Mouse (Mus musculus) hindbrain, embryonic 12.5 days (tissue): Measurements from ENCODE around the gene Prodh2. TPM values are rescaled to one million over a fixed set of nuclear protein-coding genes. Genes with fewer than 3 reads are reported as not detected.

Source experiments
- ATAC-seq: fragments of 200-750 bp; cut with Nextera tagmentation; 2 replicates; pipeline ENCODE4 v1.8.0; 2017; ENCODE audit warnings: moderate TSS enrichment; ENCODE audit not compliant: low FRiP score
- H3K27ac ChIP-seq: fragments of 300-500 bp; sonication (generic); 2 replicates; pipeline ENCODE4 v1.5.1; 2016; ENCODE audit warnings: mild to moderate bottlenecking
- H3K27me3 ChIP-seq: fragments of 300-500 bp; sonication (generic); 2 replicates; pipeline ENCODE4 v1.6.1; 2016; ENCODE audit warnings: mild to moderate bottlenecking
- H3K36me3 ChIP-seq: fragments of 300-500 bp; sonication (generic); 2 replicates; pipeline ENCODE4 v1.6.1; 2016; ENCODE audit warnings: mild to moderate bottlenecking
- H3K4me1 ChIP-seq: fragments of 300-500 bp; sonication (generic); 2 replicates; pipeline ENCODE4 v1.6.1; 2016
- H3K4me2 ChIP-seq: fragments of 300-500 bp; sonication (generic); replicated peaks from 2 replicates; pipeline ENCODE4 v1.6.1; 2016; ENCODE audit warnings: mild to moderate bottlenecking
- H3K4me3 ChIP-seq: fragments of 300-500 bp; sonication (generic); 2 replicates; pipeline ENCODE4 v1.5.1; 2016; ENCODE audit warnings: mild to moderate bottlenecking
- H3K9ac ChIP-seq: fragments of 300-500 bp; sonication (generic); 2 replicates; pipeline ENCODE4 v1.6.1; 2016; ENCODE audit warnings: mild to moderate bottlenecking, moderate library complexity
- H3K9me3 ChIP-seq: fragments of 300-500 bp; sonication (generic); replicated peaks from 2 replicates; pipeline ENCODE4 v1.6.1; 2016; ENCODE audit warnings: mild to moderate bottlenecking
- WGBS: fragments of 180-500 bp; shearing (Covaris S2); methylation state at CpG from one replicate; pipeline ENCODE4 v1.1.7; 2016; 5-methylcytosine and 5-hydroxymethylcytosine counted together
- polyA plus RNA-seq: library from polyadenylated mRNA; unstranded; fragments of >200 nt; fragmentation: Nextera tagmentation; extraction: Ambion mirVana; gene quantifications from 2 replicates; pipeline ENCODE4 v1.2.1, GENCODE M21; 2016

Prodh2 gene
- polyA plus RNA-seq, 1 experiment from 2014 or later, result not detected

DNA sequence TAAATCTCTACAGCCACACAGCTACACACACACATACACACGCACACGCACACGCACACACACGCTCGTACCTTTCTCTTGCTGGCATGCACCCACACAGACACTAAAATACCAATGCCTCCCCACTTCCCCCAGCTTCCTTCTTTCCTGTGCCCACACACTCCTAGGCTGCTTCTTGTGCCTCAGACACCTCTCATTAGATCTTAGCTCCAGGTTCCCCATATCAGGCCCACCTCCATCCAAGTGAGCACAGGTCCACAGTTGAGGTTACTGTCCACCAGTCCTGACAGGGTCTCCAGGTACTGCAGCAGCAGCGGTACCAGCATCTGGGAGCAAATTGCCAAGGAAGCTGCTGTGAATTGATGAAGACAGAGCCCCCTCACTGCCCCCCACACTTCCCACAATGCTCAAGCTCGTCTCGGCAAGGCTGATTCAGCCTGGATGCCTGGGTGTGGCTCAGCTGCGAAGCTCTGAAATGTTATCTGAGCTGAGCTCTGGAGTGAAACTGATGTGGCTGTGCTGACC, 37.9 kb downstream of the Prodh2 start:
- H3K36me3 ChIP-seq, result peaks cover 64% of the 10 kb centered on the region
- H3K4me1 ChIP-seq, result peaks cover 43% of the 10 kb centered on the region

DNA sequence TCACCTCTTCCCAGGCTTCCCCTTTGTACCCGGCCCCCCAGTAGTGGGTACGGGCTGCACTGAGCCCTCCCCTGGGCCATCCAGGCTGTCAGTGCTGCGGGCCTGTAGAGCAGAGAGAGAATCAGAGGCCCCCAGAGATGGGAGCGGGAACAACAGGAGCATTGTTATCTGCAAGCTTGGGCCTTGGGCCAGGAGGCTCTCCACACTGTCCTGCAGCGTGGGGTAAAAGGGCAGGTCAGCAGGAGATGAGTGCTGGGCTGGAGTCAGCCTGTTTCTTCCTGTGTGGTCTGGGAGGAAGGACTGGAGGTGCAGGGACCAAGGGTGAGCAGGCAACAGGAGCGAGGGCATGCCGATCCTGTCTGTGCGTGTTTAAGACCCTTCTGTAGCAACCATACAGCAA, 39.5 kb downstream of the Prodh2 start:
- Histone ChIP-seq H3K9ac (peak overlapping the region; percentile 96), H3K27ac (peak overlapping the region; percentile 93; the same call in 1 of the 2 replicates), H3K9me3 (no peaks in the 10 kb centered on the region), H3K4me3 (peak overlapping the region; percentile 77), H3K4me2 (peak overlapping the region; percentile 83), H3K4me1 (peaks cover 34% of the 10 kb centered on the region), H3K27me3 (no peaks in the 10 kb centered on the region), H3K36me3 (peaks cover 48% of the 10 kb centered on the region)
- WGBS, result 6% methylated on average over 8 of the region's 8 CpGs
- ATAC-seq, result peak; percentile 21

More for the DNA sequence above, 37.9 kb downstream of the Prodh2 start:
- H3K27me3 ChIP-seq, result no peaks in the 10 kb centered on the region
- H3K4me2 ChIP-seq, result peak overlapping the region; percentile 13
- ATAC-seq, result no peak
- H3K27ac ChIP-seq, result no peak overlapping the region; the same call in 1 of the 2 replicates
- H3K9me3 ChIP-seq, result no peaks in the 10 kb centered on the region
- peak overlapping the region; percentile 14 for H3K4me3 ChIP-seq
- 84% methylated on average over 9 of the region's 9 CpGs for WGBS
- peak overlapping the region; percentile 46 for H3K9ac ChIP-seq

- ATAC-seq, result peak; percentile 44
- peak overlapping the region; percentile 77 for H3K4me3 ChIP-seq
- H3K27ac ChIP-seq, result peak overlapping the region; percentile 93
- peak overlapping the region; percentile 83 for H3K4me2 ChIP-seq
- no peaks in the 10 kb centered on the region for H3K27me3 ChIP-seq
- no peaks in the 10 kb centered on the region for H3K9me3 ChIP-seq
- H3K36me3 ChIP-seq, result peaks cover 42% of the 10 kb centered on the region
- 5% methylated on average over 20 of the region's 26 CpGs for WGBS
- H3K4me1 ChIP-seq, result peaks cover 34% of the 10 kb centered on the region
- H3K9ac ChIP-seq, result peak overlapping the region; percentile 96
These were observed 40.7 kb downstream of the Prodh2 start for GRCm38 (mm10) chr7:30533941-30534632.

DNA sequence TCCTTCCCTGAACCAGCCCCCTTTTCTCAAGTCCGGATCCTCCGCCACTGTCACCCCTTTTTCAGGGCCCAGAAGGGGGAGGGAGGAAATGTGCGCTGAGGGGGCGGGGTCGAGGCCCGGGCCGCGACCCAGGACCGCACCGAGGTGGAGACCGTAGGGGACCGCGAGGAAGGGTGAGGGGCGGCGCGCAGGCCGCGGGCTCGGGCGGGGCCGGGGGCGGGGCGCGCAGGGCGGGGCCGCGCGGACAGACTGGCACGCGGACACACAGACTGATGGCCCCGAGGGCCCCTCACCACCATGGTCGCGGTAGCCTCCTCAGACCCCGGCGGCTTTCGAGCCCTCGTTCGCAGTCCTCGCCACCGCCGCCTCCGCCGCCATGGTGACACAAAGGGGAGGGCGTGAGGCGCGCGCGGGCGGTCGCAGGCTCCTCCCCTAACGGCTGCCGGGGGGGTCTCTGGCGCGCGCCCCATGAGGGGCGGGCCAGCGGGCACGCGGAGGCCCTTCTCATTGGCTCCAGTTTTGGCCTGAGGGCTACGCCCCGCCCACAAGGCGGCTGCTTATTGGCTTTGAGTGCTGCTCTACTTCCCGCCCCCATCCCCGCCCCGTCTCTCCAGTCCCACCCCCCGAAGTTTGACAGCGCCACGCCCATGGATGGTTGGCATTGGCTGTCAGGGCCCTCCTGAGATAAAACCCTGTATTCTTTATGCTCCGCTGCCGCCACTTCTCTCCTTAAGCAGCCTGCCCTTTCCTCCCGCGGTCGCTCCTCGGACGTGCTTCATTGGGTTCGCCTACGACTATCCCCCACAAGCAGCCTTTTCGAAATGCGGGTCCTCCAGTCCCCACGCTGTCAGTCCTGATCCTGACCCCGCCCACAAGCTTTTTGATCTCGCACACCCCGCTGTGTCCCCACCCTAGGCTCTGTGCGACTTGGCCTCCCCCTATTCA, 41.5 kb downstream of the Prodh2 start, which contains the start of gene Arhgap33:
Gene Arhgap33 (minus strand): TSS at position 428 of the 945 bp plus-strand sequence.
- Histone ChIP-seq H3K36me3 (peaks cover 39% of the 10 kb centered on the region), H3K9ac (peak within 1 kb of the TSS; percentile 96), H3K4me3 (peak within 1 kb of the TSS; percentile 77), H3K27me3 (no peaks in the 10 kb centered on the region), H3K4me2 (peak within 1 kb of the TSS; percentile 83), H3K9me3 (no peaks in the 10 kb centered on the region), H3K27ac (peak within 1 kb of the TSS; percentile 93), H3K4me1 (peaks cover 34% of the 10 kb centered on the region)
- under 1% methylated on average over 69 of the region's 84 CpGs for WGBS
- ATAC-seq, result peak; percentile 91

GRCm38 (mm10) chr7:30540572-30540971, 47.1 kb downstream of the Prodh2 start:
- no peak overlapping the region for H3K9ac ChIP-seq
- no peaks in the 10 kb centered on the region for H3K27me3 ChIP-seq
- peaks cover 1% of the 10 kb centered on the region; the same call in 1 of the 2 replicates for H3K4me1 ChIP-seq

DNA sequence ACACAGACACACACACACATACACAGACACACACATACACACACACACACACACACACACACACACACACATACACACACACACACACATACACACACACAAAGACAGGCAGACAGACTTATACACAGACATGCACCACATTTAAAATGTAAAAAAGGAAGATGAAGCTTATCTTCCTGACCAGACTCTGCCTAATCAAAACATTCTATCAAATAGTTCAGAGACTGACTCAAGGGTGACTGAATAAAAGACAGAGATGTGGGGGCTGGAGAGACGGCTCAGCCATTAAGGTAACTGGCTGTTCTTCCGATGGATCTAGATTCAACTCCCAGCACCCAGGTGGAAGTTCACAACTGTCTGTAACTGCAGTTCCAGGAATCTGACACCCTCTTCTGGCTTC, 50.9 kb downstream of the Prodh2 start:
- Histone ChIP-seq H3K27ac (no peak overlapping the region), H3K9me3 (no peaks in the 10 kb centered on the region), H3K9ac (no peak overlapping the region), H3K4me3 (no peak overlapping the region), H3K4me2 (no peak overlapping the region), H3K4me1 (no peaks in the 10 kb centered on the region), H3K36me3 (peaks cover 41% of the 10 kb centered on the region), H3K27me3 (no peaks in the 10 kb centered on the region)
- WGBS, result 92% methylated on average over 2 of the region's 2 CpGs
- ATAC-seq, result no peak

More at GRCm38 (mm10) chr7:30540572-30540971, 47.1 kb downstream of the Prodh2 start:
- Histone ChIP-seq H3K27ac (no peak overlapping the region), H3K36me3 (peaks cover 33% of the 10 kb centered on the region), H3K9me3 (no peaks in the 10 kb centered on the region), H3K4me3 (no peak overlapping the region), H3K4me2 (no peak overlapping the region)
- no peak for ATAC-seq
- 81% methylated on average over 7 of the region's 7 CpGs for WGBS

GRCm38 (mm10) chr7:30549880-30550279, 56.5 kb downstream of the Prodh2 start:
- Histone ChIP-seq H3K4me2 (no peak overlapping the region), H3K27me3 (0 out of 2 replicates have a peak, but pooled peaks cover 3% of the 10 kb centered on the region), H3K27ac (no peak overlapping the region), H3K9ac (no peak overlapping the region), H3K9me3 (no peaks in the 10 kb centered on the region), H3K4me3 (no peak overlapping the region), H3K36me3 (peaks cover 23% of the 10 kb centered on the region), H3K4me1 (peaks cover 14% of the 10 kb centered on the region)
- ATAC-seq, result no peak
- 93% methylated on average over 2 of the region's 2 CpGs for WGBS

DNA sequence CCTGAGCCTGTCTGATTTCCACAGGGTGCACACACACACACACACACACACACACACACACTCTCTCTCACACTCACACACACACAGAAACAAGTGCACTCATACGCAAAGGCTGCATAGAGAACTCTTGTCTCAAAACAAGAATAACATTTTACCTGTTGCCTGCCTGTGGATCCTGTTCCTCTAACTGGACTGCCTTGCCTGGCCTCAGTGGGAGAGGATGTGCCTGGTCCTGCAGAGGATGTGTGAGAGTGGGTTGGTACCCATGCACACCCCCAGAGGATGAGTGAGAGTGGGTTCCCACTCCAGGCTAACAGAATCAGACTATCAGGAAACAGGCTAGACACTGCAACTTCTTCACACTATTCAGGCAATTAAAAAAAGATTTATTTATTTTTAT, 57.2 kb downstream of the Prodh2 start:
- no peak overlapping the region for H3K4me3 ChIP-seq
- H3K4me1 ChIP-seq, result peaks cover 14% of the 10 kb centered on the region
- no peak for ATAC-seq
- whole genome bisulfite sequencing, result 100% methylated on average over 1 of the region's 1 CpGs
- 0 out of 2 replicates have a peak, but pooled peaks cover 3% of the 10 kb centered on the region for H3K27me3 ChIP-seq
- peaks cover 30% of the 10 kb centered on the region for H3K36me3 ChIP-seq
- no peak overlapping the region for H3K4me2 ChIP-seq
- H3K9me3 ChIP-seq, result no peaks in the 10 kb centered on the region
- H3K9ac ChIP-seq, result no peak overlapping the region
- H3K27ac ChIP-seq, result no peak overlapping the region

DNA sequence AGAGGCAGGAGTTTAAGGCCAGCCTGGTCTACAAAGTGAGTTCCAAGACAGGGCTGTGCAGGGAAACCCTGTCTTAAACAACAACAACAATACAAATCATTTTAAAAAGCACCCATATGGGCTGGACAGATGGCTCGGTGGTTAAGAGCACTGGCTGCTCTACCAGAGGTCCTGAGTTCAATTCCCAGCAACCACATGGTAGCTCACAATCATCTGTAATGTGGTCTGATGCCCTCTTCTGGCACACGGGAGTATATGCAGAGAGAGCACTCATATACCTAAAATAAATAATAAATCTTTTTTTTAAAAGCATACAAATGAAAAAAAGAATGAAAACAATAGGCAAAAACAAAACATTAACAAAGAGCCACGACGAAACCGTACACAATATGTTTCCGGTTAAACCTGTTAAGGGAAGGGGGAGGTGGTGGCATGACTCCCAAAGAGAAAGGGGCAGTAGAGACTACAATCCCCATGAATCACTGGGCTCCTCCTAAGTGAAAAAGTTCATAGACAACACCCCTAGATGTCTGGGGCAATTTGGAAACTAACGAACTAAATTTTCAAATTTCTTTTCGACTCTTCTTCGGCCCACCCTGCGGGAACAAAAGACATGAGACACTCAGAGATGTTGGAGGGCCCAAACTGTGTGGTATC, 58.2 kb downstream of the Prodh2 start:
- peak overlapping the region; percentile 87 for H3K4me2 ChIP-seq
- peak; percentile 67 for ATAC-seq
- 0 out of 2 replicates have a peak, but pooled peaks cover 3% of the 10 kb centered on the region for H3K27me3 ChIP-seq
- peak overlapping the region; percentile 61 for H3K4me3 ChIP-seq
- WGBS, result 2% methylated on average over 10 of the region's 10 CpGs
- peak overlapping the region; percentile 56 for H3K9ac ChIP-seq
- H3K27ac ChIP-seq, result peak overlapping the region; percentile 91
- H3K9me3 ChIP-seq, result no peaks in the 10 kb centered on the region
- peaks cover 14% of the 10 kb centered on the region for H3K4me1 ChIP-seq
- peaks cover 35% of the 10 kb centered on the region for H3K36me3 ChIP-seq

- Histone ChIP-seq H3K4me2 (peak within 1 kb of the TSS; percentile 87), H3K36me3 (peaks cover 38% of the 10 kb centered on the region), H3K4me3 (peak within 1 kb of the TSS; percentile 61), H3K9ac (peak within 1 kb of the TSS; percentile 75), H3K27me3 (0 out of 2 replicates have a peak, but pooled peaks cover 3% of the 10 kb centered on the region), H3K4me1 (peaks cover 14% of the 10 kb centered on the region), H3K9me3 (no peaks in the 10 kb centered on the region), H3K27ac (peak within 1 kb of the TSS; percentile 91)
- WGBS, result 1% methylated on average over 44 of the region's 44 CpGs
- ATAC-seq, result peak; percentile 95
These were observed 58.9 kb downstream of the Prodh2 start, which contains the start of the genes Hspb6 and Proser3 for GRCm38 (mm10) chr7:30552102-30553020. Gene Hspb6, plus strand, starts transcription at chr7:30552178. Gene Proser3, minus strand, starts transcription at chr7:30552299.
